Mouse (Mus musculus) liver, embryonic 11.5 days (tissue): ENCODE measurements at regions not wholly inside any gene's neighbourhood (a gene's known extent, or its start where the extent isn't known, plus 50 kb on each side); places are given as distances from the start of the nearest gene placed in this dataset.

Experiments
- ATAC-seq: fragments of 200-750 bp; cut with Nextera tagmentation; replicated peaks from 2 replicates; pipeline ENCODE4 v1.8.0; 2017; ENCODE audit warnings: moderate number of reproducible peaks, mild to moderate bottlenecking, moderate TSS enrichment, moderate library complexity; ENCODE audit not compliant: low FRiP score
- DNase-seq: peaks from one replicate; pipeline ENCODE4 v3.0.0-alpha.2; 2017; ENCODE audit warnings: low spot score
- H3K27ac ChIP-seq: fragments of 300-500 bp; sonication (generic); 2 replicates; pipeline ENCODE4 v1.5.1; 2014; ENCODE audit warnings: mild to moderate bottlenecking, low read depth, low read length, control low read depth
- H3K27me3 ChIP-seq: fragments of 300-500 bp; sonication (generic); replicated peaks from 2 replicates; pipeline ENCODE4 v1.6.1; 2014; ENCODE audit warnings: low read length, mixed read lengths; ENCODE audit not compliant: control insufficient read depth, insufficient read depth
- H3K36me3 ChIP-seq: fragments of 300-500 bp; sonication (generic); 2 replicates; pipeline ENCODE4 v1.6.1; 2014; ENCODE audit warnings: mild to moderate bottlenecking, low read length, moderate library complexity, mixed read lengths; ENCODE audit not compliant: control insufficient read depth, insufficient read depth
- H3K4me1 ChIP-seq: fragments of 300-500 bp; sonication (generic); replicated peaks from 2 replicates; pipeline ENCODE4 v1.6.1; 2014; ENCODE audit warnings: low read length, mixed read lengths; ENCODE audit not compliant: control insufficient read depth, insufficient read depth
- H3K4me2 ChIP-seq: fragments of 300-500 bp; sonication (generic); 2 replicates; pipeline ENCODE4 v1.6.1; 2014; ENCODE audit warnings: mild to moderate bottlenecking, control low read depth, moderate library complexity
- H3K4me3 ChIP-seq: fragments of 300-500 bp; sonication (generic); 2 replicates; pipeline ENCODE4 v1.5.1; 2014; ENCODE audit warnings: low read depth, low read length, control low read depth
- H3K9ac ChIP-seq: fragments of 300-500 bp; sonication (generic); 2 replicates; pipeline ENCODE4 v1.6.1; 2014; ENCODE audit warnings: low read depth, low read length, control low read depth
- H3K9me3 ChIP-seq: fragments of 300-500 bp; sonication (generic); 2 replicates; pipeline ENCODE4 v1.6.1; 2016; ENCODE audit warnings: low read length, inconsistent platforms, mixed read lengths; ENCODE audit not compliant: control insufficient read depth
- WGBS: fragments of 180-500 bp; shearing (Covaris S2); extraction: QIAGEN DNeasy Blood & Tissue Kit; methylation state at CpG from one replicate; pipeline ENCODE4 v1.1.7; 2014; 5-methylcytosine and 5-hydroxymethylcytosine counted together

- no peak overlapping the region for H3K4me2 ChIP-seq
- no peaks in the 10 kb centered on the region for H3K36me3 ChIP-seq
- DNase-seq = no peak
- H3K4me1 ChIP-seq = no peaks in the 10 kb centered on the region
- ATAC-seq = no peak
- 79% methylated on average over 2 of the region's 2 CpGs for WGBS
- no peak overlapping the region for H3K27ac ChIP-seq
- no peaks in the 10 kb centered on the region for H3K9me3 ChIP-seq
- no peak overlapping the region for H3K4me3 ChIP-seq
- H3K9ac ChIP-seq = no peak overlapping the region
- H3K27me3 ChIP-seq = no peaks in the 10 kb centered on the region
Measured at GRCm38 (mm10) chr5:102257104-102257503, 187.4 kb upstream of the Wdfy3 start.

- no peak overlapping the region for H3K4me2 ChIP-seq
- no peaks in the 10 kb centered on the region for H3K9me3 ChIP-seq
- no peaks in the 10 kb centered on the region for H3K4me1 ChIP-seq
- H3K4me3 ChIP-seq = no peak overlapping the region
- no peak overlapping the region for H3K9ac ChIP-seq
- 73% methylated on average over 5 of the region's 5 CpGs for WGBS
- DNase-seq (no peak), ATAC-seq (no peak)
- no peak overlapping the region for H3K27ac ChIP-seq
- no peaks in the 10 kb centered on the region for H3K27me3 ChIP-seq
- no peaks in the 10 kb centered on the region for H3K36me3 ChIP-seq
Measured at GRCm38 (mm10) chr5:102261621-102262020, 191.9 kb upstream of the Wdfy3 start.

- no peaks in the 10 kb centered on the region for H3K9me3 ChIP-seq
- no peaks in the 10 kb centered on the region for H3K36me3 ChIP-seq
- no peak overlapping the region for H3K27ac ChIP-seq
- H3K9ac ChIP-seq = no peak overlapping the region
- no peak overlapping the region for H3K4me3 ChIP-seq
- no peak overlapping the region for H3K4me2 ChIP-seq
- DNase-seq (no peak), ATAC-seq (no peak)
- no peaks in the 10 kb centered on the region for H3K27me3 ChIP-seq
- no peaks in the 10 kb centered on the region for H3K4me1 ChIP-seq
- WGBS = 62% methylated on average over 11 of the region's 11 CpGs
Measured at GRCm38 (mm10) chr5:102266451-102266850, 196.7 kb upstream of the Wdfy3 start.

- 77% methylated on average over 3 of the region's 3 CpGs for WGBS
- ATAC-seq (no peak), DNase-seq (no peak)
- H3K27me3 ChIP-seq = no peaks in the 10 kb centered on the region
- H3K4me3 ChIP-seq = no peak overlapping the region
- H3K9ac ChIP-seq = no peak overlapping the region
- H3K27ac ChIP-seq = no peak overlapping the region
- no peaks in the 10 kb centered on the region for H3K9me3 ChIP-seq
- no peak overlapping the region for H3K4me2 ChIP-seq
- no peaks in the 10 kb centered on the region for H3K4me1 ChIP-seq
- no peaks in the 10 kb centered on the region for H3K36me3 ChIP-seq
Measured at GRCm38 (mm10) chr5:102267150-102267549, 197.4 kb upstream of the Wdfy3 start.

DNA sequence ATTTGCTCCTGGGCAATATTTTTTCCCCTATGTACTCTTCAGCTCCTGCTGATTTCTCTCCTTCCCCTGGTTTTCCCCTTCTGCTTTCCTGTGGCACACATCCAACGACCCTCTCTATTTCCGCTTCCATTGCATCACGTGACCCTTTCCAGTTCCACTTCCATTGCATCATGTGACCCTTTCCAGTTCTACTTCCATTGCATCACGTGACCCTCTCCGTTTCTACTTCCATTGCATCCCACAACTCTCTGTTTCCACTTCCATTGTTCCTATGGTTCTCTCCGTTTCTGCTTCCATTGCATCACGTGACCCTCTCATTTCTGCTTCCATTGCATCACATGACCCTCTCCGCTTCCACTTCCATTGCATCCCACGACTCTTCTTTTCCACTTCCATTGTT, 199.5 kb upstream of the Wdfy3 start:
- Histone ChIP-seq H3K9me3 (no peaks in the 10 kb centered on the region), H3K4me1 (no peaks in the 10 kb centered on the region), H3K27me3 (no peaks in the 10 kb centered on the region), H3K27ac (no peak overlapping the region), H3K4me3 (no peak overlapping the region), H3K9ac (no peak overlapping the region), H3K4me2 (no peak overlapping the region), H3K36me3 (no peaks in the 10 kb centered on the region)
- WGBS = 84% methylated on average over 9 of the region's 9 CpGs
- ATAC-seq (no peak), DNase-seq (no peak)

DNA sequence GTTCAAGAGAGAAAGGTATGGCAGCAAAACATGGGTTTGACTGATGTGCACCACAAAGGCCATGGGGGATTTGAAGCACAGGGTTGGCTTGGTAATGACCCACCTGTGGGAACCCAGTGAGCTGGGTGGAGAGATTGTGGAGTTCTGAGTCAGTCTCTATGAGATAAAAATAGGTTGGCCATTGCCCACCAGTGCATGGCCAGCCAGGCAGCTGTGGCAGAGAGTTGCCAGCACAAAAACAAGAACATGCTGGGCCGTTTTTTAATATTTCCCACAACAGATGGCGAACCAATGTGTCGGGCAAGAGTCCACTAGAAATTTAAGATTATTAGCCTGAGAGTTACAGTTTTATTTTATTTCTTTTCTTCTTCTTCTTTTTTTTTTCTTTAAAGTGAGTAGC, 205.6 kb upstream of the Arhgap24 start:
- Histone ChIP-seq H3K4me3 (no peak overlapping the region), H3K9ac (no peak overlapping the region), H3K4me1 (no peaks in the 10 kb centered on the region), H3K4me2 (no peak overlapping the region), H3K27ac (no peak overlapping the region), H3K27me3 (no peaks in the 10 kb centered on the region), H3K36me3 (no peaks in the 10 kb centered on the region), H3K9me3 (no peaks in the 10 kb centered on the region)
- DNase-seq (no peak), ATAC-seq (no peak)
- WGBS = 86% methylated on average over 3 of the region's 3 CpGs

GRCm38 (mm10) chr5:102287131-102287530, 194.1 kb upstream of the Arhgap24 start:
- 69% methylated on average over 4 of the region's 4 CpGs for WGBS
- no peaks in the 10 kb centered on the region for H3K4me1 ChIP-seq
- H3K4me3 ChIP-seq = no peak overlapping the region
- H3K9me3 ChIP-seq = no peaks in the 10 kb centered on the region
- H3K27ac ChIP-seq = no peak overlapping the region
- H3K9ac ChIP-seq = no peak overlapping the region
- H3K27me3 ChIP-seq = no peaks in the 10 kb centered on the region
- ATAC-seq (no peak), DNase-seq (no peak)
- no peak overlapping the region for H3K4me2 ChIP-seq
- no peaks in the 10 kb centered on the region for H3K36me3 ChIP-seq

- DNase-seq (no peak), ATAC-seq (no peak)
- no peak overlapping the region for H3K27ac ChIP-seq
- 84% methylated on average over 7 of the region's 7 CpGs for WGBS
- H3K4me3 ChIP-seq = no peak overlapping the region
- H3K36me3 ChIP-seq = no peaks in the 10 kb centered on the region
- no peaks in the 10 kb centered on the region for H3K27me3 ChIP-seq
- no peak overlapping the region for H3K4me2 ChIP-seq
- H3K4me1 ChIP-seq = no peaks in the 10 kb centered on the region
- no peaks in the 10 kb centered on the region for H3K9me3 ChIP-seq
- H3K9ac ChIP-seq = no peak overlapping the region
Measured at GRCm38 (mm10) chr5:102290866-102291265, 190.3 kb upstream of the Arhgap24 start.

DNA sequence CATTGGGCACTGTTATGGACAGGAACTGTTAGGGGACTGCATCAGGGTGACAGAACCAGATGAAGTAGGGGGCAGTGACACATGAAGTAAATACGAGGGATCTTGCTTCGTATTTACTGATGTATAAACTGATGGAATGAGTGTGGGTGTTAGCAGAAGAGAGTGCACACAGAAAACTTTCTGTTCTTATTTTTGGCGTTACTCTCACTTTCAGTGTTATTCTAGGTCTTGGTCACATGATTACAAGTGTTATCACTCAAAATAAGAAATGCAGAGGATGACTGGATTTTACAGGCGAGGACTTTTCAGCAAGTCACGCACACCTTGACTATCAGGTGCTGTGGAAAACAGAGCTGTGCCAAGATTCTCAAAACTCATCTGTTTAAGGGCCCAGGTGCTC, 185.6 kb upstream of the Arhgap24 start:
- Histone ChIP-seq H3K4me3 (no peak overlapping the region), H3K36me3 (no peaks in the 10 kb centered on the region), H3K4me1 (no peaks in the 10 kb centered on the region), H3K27ac (no peak overlapping the region), H3K4me2 (no peak overlapping the region), H3K27me3 (no peaks in the 10 kb centered on the region), H3K9ac (no peak overlapping the region), H3K9me3 (no peaks in the 10 kb centered on the region)
- ATAC-seq (no peak), DNase-seq (no peak)
- 84% methylated on average over 5 of the region's 5 CpGs for WGBS
